Mouse (Mus musculus): Measurements from ENCODE around the gene Tnks1bp1.

DNA sequence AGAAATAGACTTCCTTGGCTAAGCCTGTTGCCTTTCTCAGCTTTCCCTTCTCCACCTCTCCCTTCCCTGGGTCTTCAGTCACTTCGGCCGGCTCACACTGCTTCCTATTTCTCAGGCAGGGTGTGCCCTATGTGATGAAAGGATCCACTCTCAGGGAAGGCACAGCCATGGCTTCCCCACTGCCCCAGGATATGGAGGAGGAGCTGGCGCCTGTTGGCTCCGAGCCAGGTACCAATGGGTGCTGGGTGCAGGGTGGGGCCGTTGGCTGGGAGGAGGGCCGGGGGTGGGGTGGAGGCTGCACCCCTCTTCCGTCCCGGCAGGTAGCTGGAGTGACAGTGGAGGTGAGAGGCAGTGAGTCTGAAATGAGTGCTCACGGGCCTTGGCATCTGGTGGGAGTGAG, 2.9 kb downstream of the Tnks1bp1 start:
- TF ChIP-seq CTCF (conservative IDR thresholded peaks at IDR 0.05; ENCODE audit: low read length) (no peak), NANOG (IDR thresholded peaks at IDR 0.05; ENCODE audit: borderline replicate concordance, low read length) (no peak), POU5F1 (IDR thresholded peaks at IDR 0.05; ENCODE audit: borderline replicate concordance, low read length) (no peak)
